In genomic region chr4:138166519-138166918, GRCm38 (mm10) we compare ENCODE assay signal across 27 mouse cellular contexts. TPM values are rescaled to one million over a fixed set of nuclear protein-coding genes. Genes with fewer than 3 reads are reported as not detected.
DNase-seq lines count a peak whose midpoint lies in the region; ATAC-seq and TF ChIP-seq lines count a peak whose summit lies in the region.
"Had no signal": no experiment of that assay in that cellular context is flagged by ENCODE, and none has a peak within 500 bp of the region (broad histone marks: within the 10 kb centered on the region; RNA-seq: fewer than 3 reads in every experiment).

No protein-coding gene starts in this region.

- H3K27ac ChIP-seq in left cerebral cortex, adult 2 months, result no peak overlapping the region; the same call in 1 of the 2 replicates
- H3K27ac ChIP-seq in stomach, postnatal 0 days (replicated peaks), result no peak overlapping the region
- no peak overlapping the region for H3K27ac ChIP-seq in midbrain, embryonic 16.5 days (ENCODE audit: low read length)
- H3K27ac ChIP-seq: embryonic facial prominence, embryonic 10.5 days; forebrain, embryonic 15.5 days; gastrocnemius, adult 2 months; heart, embryonic 15.5 days; hindbrain, embryonic 15.5 days; intestine, embryonic 15.5 days; layer of hippocampus, adult 2 months; limb, embryonic 13.5 days; liver, embryonic 12.5 days; neural tube, embryonic 15.5 days had no signal

- TF ChIP-seq CTCF in left cerebral cortex, adult 2 months (IDR thresholded peaks at IDR 0.05), result no peak
- TF ChIP-seq CTCF in stomach, postnatal 0 days (IDR thresholded peaks at IDR 0.05; ENCODE audit: low read depth), result no peak

- H3K4me1 ChIP-seq in stomach, postnatal 0 days (replicated peaks; ENCODE audit: control insufficient read depth, insufficient read depth), result no peaks in the 10 kb centered on the region
- H3K4me1 ChIP-seq in midbrain, embryonic 16.5 days (ENCODE audit: control insufficient read depth, insufficient read depth, low read length), result peaks cover 7% of the 10 kb centered on the region
- H3K4me1 ChIP-seq: embryonic facial prominence, embryonic 10.5 days; intestine, embryonic 15.5 days; limb, embryonic 13.5 days; neural tube, embryonic 15.5 days had no signal

- peaks cover 7% of the 10 kb centered on the region for H3K36me3 ChIP-seq in stomach, postnatal 0 days (ENCODE audit: control insufficient read depth, insufficient read depth, low read length)
- H3K36me3 ChIP-seq in midbrain, embryonic 16.5 days (ENCODE audit: control insufficient read depth, insufficient read depth, low read length), result peaks cover 21% of the 10 kb centered on the region

- TF ChIP-seq EP300 in stomach, postnatal 0 days (optimal IDR thresholded peaks at IDR 0.05), result no peak

- ATAC-seq in stomach, postnatal 0 days (ENCODE audit: low FRiP score, low TSS enrichment), result peak; percentile 39; the same call in 1 of the 2 replicates
- no peak for ATAC-seq in midbrain, embryonic 16.5 days
- ATAC-seq: forebrain, embryonic 15.5 days; intestine, embryonic 15.5 days; liver, embryonic 12.5 days had no signal

- no peak overlapping the region for H3K4me2 ChIP-seq in stomach, postnatal 0 days (replicated peaks; ENCODE audit: low read depth)
- no peak overlapping the region for H3K4me2 ChIP-seq in midbrain, embryonic 16.5 days (ENCODE audit: low read length)
- H3K4me2 ChIP-seq: forebrain, embryonic 15.5 days; heart, embryonic 15.5 days; hindbrain, embryonic 15.5 days; intestine, embryonic 15.5 days; limb, embryonic 13.5 days; liver, embryonic 12.5 days; midbrain, embryonic 11.5 days; neural tube, embryonic 15.5 days had no signal

- DNase-seq in left cerebral cortex, adult 2 months (ENCODE audit: extremely low spot score in 1 of 2, low spot score in 2 of 2), result peak; percentile 37 to 57
- DNase-seq in left cerebral cortex, postnatal 10 days (ENCODE audit: extremely low spot score in 1 of 2, low spot score in 2 of 2), result no peak
- peak; percentile 19 for DNase-seq in ES-CJ7 (ENCODE audit: low read depth, low spot score)
- peak; percentile 44 for DNase-seq in ZHBTc4 (ENCODE audit: low read depth, low spot score)
- DNase-seq in stomach, postnatal 0 days (ENCODE audit: low spot score), result peak; percentile 24
- DNase-seq in spleen, adult 18-20 months, result no peak
- DNase-seq: adrenal gland, adult 2 months; cerebellum, adult 11-12 months; cerebellum, postnatal 10 days; gastrocnemius, adult 2 months; heart, postnatal 36 days; kidney, adult 9 months; kidney, postnatal 14 days; layer of hippocampus, postnatal 36 days; lung, adult 18-20 months; lung, postnatal 10 days had no signal

- H3K27me3 ChIP-seq in stomach, postnatal 0 days (ENCODE audit: control insufficient read depth, insufficient read depth, low read length), result no peaks in the 10 kb centered on the region
- H3K27me3 ChIP-seq in midbrain, embryonic 16.5 days (ENCODE audit: control insufficient read depth, insufficient read depth, low read depth, low read length), result no peaks in the 10 kb centered on the region
- H3K27me3 ChIP-seq: forebrain, embryonic 15.5 days; heart, embryonic 15.5 days; hindbrain, embryonic 15.5 days; intestine, embryonic 15.5 days; limb, embryonic 13.5 days; liver, embryonic 12.5 days; neural tube, embryonic 15.5 days had no signal

- no peak overlapping the region for H3K4me3 ChIP-seq in left cerebral cortex, adult 2 months
- H3K4me3 ChIP-seq in stomach, postnatal 0 days (ENCODE audit: low read depth, low read length), result no peak overlapping the region
- H3K4me3 ChIP-seq in midbrain, embryonic 16.5 days (ENCODE audit: low read depth, low read length), result no peak overlapping the region
- H3K4me3 ChIP-seq: embryonic facial prominence, embryonic 10.5 days; forebrain, embryonic 15.5 days; gastrocnemius, adult 2 months; heart, embryonic 15.5 days; hindbrain, embryonic 15.5 days; intestine, embryonic 15.5 days; layer of hippocampus, adult 2 months; limb, embryonic 13.5 days; liver, embryonic 12.5 days; neural tube, embryonic 15.5 days had no signal

- intact Hi-C loops in left cerebral cortex, adult 2 months (cut with DNase I), result no loop called here
- intact Hi-C loops in left cerebral cortex, postnatal 10 days (cut with DNase I), result no loop called here

- no peaks in the 10 kb centered on the region for H3K9me3 ChIP-seq in stomach, postnatal 0 days (ENCODE audit: control insufficient read depth, low read length)
- no peaks in the 10 kb centered on the region for H3K9me3 ChIP-seq in midbrain, embryonic 16.5 days (replicated peaks; ENCODE audit: control insufficient read depth, low read length, poor library complexity, severe bottlenecking)
- H3K9me3 ChIP-seq: embryonic facial prominence, embryonic 10.5 days; forebrain, embryonic 15.5 days; heart, embryonic 15.5 days; hindbrain, embryonic 15.5 days; intestine, embryonic 15.5 days; limb, embryonic 13.5 days; liver, embryonic 12.5 days; neural tube, embryonic 15.5 days had no signal

- no peak overlapping the region for H3K9ac ChIP-seq in stomach, postnatal 0 days (ENCODE audit: low read length)
- H3K9ac ChIP-seq in midbrain, embryonic 16.5 days (ENCODE audit: low read depth, low read length), result no peak overlapping the region
- H3K9ac ChIP-seq: forebrain, embryonic 15.5 days; heart, embryonic 15.5 days; hindbrain, embryonic 15.5 days; intestine, embryonic 15.5 days; limb, embryonic 13.5 days; liver, embryonic 12.5 days; neural tube, embryonic 15.5 days had no signal

- WGBS in stomach, postnatal 0 days, result 68% methylated on average over 10 of the region's 10 CpGs
- WGBS in midbrain, embryonic 16.5 days, result 95% methylated on average over 10 of the region's 10 CpGs

RNA-seq across cellular contexts. Expression of gene Hp1bp3, which starts 49.6 kb away (rescaled TPM):
- total RNA-seq in left cerebral cortex, adult 2 months (2021), result 100 to 1,000 TPM; 178 to 183 TPM
- 100 to 1,000 TPM; 153 to 154 TPM for total RNA-seq in left cerebral cortex, postnatal 10 days (2021)
- polyA plus RNA-seq in stomach, postnatal 0 days (2015; fragmentation: Nextera tagmentation; extraction: Ambion mirVana), result 74.7 and 75.4 TPM in 2 replicates
- polyA plus RNA-seq in midbrain, embryonic 16.5 days (2015; fragmentation: Nextera tagmentation; extraction: Ambion mirVana), result 199 and 209 TPM in 2 replicates

Comparison
In these comparisons a context has a peak if more than half of its experiments do, and no peak if none do; other contexts are left out.
1. DNase-seq: peak in left cerebral cortex, adult 2 months (2 of 2), ES-CJ7 (single experiment), ZHBTc4 (single experiment) and stomach, postnatal 0 days (single experiment); none in left cerebral cortex, postnatal 10 days (0 of 2) and spleen, adult 18-20 months (0 of 2).